Mouse (Mus musculus): ENCODE measurements around the gene C1qbp.

Gene C1qbp

DNA sequence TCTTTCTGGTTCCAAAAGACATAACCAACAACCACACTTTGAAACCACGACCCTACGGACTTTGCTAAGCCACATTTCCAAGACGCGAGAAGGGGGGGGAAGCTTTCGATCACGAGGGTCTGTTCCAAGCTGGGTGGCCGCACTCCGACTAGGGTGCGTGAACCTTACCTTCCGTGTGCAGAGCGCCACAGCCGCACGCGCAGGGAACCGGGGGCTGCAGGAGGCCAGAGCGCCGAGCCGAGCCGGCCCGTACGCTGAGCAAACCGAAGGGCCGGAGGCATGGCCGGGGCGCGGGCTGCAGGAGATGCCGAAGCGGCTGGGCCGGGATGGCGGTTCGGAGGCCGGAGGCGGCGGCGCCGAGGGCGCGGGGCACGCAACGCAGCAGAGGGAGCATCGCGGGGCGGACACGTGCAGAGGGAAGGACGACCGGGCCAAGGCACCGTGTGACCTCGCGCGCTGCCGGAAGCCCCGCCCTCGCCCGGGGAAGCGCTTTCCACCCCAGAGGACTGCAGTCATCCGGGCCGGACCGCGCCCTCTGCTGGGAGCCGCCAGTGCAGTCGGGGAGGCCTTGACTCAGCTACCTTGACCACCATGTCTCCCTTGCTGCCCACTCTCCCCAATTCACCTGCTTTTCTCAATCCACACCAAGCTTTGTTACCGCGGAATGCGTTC, at the start of gene C1qbp:
C1qbp (minus strand) TSS at position 470 of the 672 bp plus-strand sequence.
- peak; percentile 87 to 93 for DNase-seq (ENCODE audit: low spot score in 2 of 2)

DNA sequence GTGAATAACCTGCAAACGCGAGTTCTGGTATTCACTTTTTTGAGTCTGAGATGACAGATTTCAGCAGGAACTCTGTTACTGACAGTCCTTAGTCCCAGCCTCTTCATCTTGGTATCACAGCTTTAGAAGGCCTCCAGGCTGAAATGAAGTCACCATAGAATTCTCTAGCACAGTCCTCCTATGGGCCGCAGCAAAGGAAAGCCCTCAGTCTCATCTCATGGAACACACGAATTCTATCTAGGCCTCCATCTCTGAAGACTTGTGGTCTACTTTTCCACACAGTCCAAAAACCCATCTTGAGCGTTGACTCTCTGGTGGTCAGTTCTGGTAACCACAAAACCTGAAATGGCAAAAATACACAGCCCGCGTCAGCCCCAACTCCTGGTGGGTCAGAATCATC, 49.2 kb upstream of the C1qbp start:
- DNase-seq (ENCODE audit: low spot score in 2 of 2) = no peak

DNA sequence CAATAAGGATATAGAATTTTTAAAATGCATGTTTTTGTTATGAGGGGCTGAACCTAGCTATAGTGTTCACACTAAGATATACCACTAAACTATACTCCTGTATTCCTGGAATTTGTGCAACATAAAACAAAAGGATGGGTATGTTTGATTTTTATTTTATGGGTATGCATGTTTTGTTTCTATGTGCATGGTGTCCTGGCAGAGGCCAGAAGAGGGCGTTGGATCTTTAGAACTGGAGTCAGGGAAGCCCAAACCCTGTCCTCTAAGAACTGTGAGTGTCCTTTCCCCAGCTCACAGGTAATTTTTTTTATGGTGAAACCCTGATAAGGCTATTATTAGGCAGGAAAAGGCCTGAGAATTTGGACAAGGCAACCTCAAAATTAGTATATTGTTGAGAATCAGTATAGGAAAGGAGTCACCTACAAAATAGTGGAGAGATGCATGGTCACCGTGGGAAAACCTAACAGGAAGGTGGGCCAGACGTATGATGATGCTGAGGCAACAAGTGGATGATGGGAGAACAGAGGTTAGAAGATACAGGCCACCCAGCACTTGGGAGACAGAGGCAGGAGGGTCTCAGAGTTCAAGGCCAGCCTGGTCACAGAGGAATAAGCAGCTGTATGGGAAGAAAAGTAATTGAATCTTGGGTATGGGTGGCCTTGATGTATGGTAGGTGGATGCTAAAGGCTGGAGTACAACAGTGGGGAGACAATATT, 46.7 kb upstream of the C1qbp start:
- no peak for DNase-seq (ENCODE audit: low spot score in 2 of 2)

DNA sequence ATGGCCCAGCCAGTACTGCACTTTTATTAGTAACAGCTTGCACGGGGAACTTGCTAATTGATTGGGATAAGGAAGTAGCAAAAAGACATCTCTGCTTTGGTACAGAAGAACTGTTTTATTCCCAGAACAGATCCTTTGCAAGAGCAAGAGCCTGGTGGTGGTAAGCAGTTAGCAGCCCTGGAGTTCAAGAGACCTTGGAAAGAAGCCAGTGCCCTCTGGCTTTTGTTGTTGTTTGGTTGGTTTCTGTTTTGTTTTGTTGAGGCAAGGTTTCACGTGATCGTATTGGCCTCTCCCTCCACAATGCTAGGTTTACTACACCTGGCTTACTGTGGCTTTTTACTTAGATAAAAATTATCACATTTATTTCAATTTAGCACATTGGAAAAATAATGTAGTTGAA, 45.5 kb upstream of the C1qbp start:
- DNase-seq (ENCODE audit: low spot score in 2 of 2) = no peak

DNA sequence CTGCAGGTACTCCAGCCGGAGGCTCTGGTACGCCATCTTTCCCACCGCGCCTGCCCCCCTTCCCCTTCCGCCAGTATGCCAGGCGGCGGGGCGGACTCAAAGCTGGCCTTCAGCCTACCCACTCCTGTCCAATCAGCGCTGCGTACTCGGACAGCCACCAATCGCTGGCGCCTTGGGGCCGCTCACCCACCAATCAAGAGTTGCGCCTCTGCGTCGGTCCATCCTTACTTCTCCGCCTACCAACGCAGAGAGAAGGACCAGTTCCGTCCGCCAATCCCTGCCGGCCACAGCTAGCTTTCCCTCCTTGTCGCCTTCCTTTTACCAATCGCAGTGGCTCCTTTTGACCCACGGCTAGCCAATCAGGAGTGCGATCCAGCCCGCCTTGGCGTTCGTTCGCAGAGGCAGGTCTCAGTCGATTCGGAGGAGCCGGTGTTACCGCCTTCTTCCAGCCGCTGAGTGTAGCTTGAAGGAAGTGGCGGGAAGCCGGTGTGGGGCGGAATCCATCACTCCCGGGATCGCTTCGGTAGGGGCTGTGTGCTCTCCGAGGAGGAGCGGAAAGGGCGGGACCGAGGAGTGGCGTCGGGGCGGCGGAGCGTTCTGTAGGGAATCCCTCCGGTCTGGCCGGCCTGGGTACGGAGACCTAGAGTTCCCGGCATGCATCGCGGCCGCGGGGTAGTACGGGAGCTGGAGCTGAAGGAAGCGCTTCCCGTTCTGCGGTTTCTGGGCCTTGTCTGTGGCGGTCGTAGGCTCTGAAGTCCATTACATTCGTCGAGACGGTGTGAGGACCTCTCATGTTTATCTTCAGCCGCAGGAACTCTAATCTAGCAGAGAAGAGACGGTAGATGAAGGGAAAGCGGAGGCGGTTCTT, 36.6 kb upstream of the C1qbp start, which contains the start of the genes Mis12 and Derl2:
Mis12 (plus strand) TSS at position 411 of the 868 bp plus-strand sequence.
Derl2 (minus strand) TSS at position 641 of the 868 bp plus-strand sequence.
- peak; percentile 93 to 99 for DNase-seq (ENCODE audit: low spot score in 2 of 2)

DNA sequence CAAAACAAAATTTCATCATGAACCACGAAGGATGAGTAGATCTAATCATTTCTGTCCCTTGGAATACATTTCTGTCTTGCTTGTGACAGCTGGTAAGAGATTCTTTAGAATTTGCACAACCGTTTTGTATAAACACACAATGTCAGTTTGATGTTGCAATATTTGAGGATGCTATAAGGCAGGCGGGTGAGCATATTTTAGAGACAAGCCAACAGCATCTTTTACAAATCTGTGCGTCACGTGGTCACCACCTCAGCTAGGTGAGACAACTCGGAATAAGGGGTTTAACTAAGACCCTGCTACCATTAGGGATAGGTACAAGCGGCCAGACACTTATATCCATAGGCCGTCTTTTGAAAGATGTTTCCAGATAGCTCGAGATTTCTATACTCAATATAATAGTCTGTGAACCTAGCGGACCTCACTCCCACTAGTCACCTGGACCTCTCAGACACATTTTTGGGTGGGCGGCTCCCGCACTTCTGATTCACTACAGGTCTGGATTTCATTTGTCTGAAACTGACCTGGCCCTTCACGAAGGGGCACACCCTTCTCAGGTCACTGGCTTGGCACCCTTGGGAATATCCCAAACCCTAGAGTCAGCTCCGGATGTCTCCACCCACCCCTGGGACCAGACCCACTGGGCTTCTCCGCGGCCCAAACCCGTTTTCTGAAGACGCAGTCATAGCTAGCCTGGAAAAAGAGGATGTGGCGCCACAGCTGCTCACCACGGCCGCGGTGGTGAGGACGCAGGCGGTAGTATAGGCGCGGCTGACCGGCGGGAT, 35.8 kb upstream of the C1qbp start:
- DNase-seq (ENCODE audit: low spot score in 2 of 2) = no peak

DNA sequence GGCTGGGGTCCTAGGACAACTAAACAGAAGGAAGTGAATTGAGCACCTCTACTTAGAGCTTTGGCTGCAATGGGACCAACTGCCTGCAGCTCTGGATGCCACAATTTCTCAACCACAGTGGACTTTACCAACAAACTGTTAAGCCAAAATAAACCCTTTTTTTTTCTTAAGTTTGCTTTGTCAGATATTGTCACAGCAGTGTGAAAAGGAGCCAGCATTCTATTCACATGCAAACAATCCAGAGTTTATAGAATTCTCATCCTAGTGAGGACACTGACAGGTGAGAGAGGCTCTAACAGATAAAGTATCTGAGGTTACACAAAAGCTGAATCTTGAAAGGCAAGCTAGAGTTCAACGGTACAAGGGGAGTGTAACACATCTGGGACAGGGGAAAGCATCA, 34.2 kb upstream of the C1qbp start:
- DNase-seq (ENCODE audit: low spot score in 2 of 2) = no peak

DNA sequence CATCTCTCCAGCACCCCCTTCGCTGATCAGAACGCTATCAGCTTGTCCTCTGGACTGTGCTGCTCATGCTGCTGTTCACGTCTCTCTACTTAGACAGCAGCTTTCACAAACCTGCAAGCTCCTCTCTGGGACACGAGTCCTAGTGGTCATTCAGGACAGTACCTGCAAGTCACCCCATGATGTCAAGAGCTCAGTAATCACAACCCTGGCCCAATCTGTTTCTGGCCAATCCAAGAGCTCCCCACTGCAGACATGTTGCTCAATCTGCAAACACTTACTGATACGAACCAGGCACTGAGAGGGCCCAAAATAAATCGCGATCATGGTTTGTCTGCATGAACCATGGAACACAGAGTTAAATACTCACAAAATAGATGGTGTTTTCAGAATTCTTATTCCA, 29.9 kb upstream of the C1qbp start:
- DNase-seq (ENCODE audit: low spot score in 2 of 2) = no peak

DNA sequence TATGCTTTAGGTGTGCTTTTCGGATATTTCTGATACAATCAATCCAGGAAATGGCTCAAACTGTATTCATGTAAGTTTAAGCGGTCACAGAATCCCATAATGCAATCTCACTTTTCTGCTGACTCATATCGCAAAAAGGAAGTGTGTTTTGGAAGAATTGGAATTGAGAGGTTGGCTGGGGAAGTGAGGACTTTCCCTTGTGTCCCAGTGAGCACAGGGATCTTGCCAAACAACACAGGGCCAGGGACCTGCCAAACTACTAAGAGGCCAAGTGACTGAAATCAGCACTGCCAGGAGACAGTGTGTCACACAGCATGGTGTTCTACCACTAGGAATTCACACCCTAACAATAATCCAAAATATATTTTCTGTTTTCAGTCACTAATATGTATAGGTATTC, 25.5 kb upstream of the C1qbp start:
- no peak for DNase-seq (ENCODE audit: low spot score in 2 of 2)

DNA sequence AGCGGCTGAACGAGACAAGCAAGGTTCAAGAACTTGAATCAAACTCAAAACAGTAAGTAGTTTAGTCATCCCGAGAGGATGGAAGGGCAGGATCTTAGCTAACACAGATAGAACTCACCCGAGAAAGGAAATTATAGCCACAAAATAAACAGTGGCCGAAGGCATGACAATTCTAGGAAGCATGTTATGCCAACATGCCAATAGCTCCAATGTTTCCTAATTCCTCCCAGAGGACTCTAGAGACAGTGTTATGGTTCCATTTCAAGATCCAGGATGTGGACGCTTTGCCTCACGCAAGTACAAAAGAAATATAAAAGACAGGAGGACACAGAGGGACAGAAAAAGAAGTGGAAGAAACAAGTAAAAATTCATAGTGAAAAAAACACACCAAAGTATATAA, 25.0 kb upstream of the C1qbp start:
- DNase-seq (ENCODE audit: low spot score in 2 of 2) = no peak

DNA sequence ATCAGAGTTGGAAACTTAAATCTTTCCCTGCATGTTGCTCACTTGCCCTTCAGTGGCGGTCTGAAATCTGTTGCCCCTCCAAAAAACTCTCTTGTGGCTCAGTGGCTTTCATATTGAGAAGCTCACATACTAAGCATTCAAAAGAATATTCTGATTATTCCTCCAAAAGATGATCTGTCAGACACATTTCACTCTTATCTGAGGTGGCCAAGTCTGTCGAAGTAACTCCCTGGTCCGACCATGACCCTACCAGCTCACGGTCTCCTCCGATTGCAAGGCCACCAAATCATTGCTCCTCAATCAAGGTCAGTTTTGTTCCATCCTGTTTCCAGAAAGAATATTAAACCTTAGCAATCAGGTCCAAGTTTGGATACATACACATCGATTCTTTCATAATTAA, 24.2 kb upstream of the C1qbp start:
- no peak for DNase-seq (ENCODE audit: low spot score in 2 of 2)

DNA sequence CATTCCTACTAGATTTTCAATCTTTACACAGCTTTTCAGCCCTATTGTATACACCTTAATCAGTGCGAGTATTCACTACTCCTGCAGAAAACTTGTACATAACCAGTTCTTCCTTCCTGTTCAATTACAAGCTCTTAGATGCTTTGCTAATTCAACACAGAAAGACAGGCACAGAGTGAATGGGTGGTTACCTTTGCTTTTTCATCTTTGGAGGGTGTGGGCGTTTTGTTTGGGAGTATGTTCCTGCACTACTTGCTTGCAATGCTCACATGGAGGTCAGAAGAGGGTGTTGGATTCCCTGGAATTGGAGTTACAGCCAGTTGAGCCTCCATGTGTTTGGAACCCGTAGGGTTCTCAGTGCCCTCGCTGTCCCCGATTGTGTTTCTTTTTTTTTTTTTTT, 22.2 kb upstream of the C1qbp start:
- no peak for DNase-seq (ENCODE audit: low spot score in 2 of 2)

DNA sequence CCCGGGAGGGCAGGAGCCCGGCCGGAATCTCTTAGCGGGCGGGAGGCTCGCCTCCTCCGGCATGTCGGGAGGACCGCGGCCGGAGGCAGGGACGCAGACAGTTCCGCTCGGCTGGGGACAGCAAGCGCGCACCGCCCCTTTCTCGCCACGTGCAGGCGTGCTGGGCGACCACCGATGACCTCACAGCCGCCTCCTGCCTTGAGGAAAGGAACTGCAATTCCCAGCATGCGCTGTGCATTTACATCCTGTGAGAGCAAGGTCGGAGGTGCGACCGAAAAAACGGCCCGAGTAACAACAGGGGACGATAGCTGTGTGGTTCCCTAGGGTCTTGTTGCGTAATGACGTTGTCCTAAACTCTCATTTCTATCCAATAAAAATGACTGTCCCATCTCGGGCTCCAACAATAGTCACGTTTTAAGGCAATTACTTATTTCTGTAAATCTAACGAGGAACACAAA, 21.5 kb upstream of the C1qbp start, which contains the start of gene Dhx33:
Dhx33 (minus strand) TSS at position 122 of the 458 bp plus-strand sequence.
- DNase-seq (ENCODE audit: low spot score in 2 of 2) = peak; percentile 90 to 93

DNA sequence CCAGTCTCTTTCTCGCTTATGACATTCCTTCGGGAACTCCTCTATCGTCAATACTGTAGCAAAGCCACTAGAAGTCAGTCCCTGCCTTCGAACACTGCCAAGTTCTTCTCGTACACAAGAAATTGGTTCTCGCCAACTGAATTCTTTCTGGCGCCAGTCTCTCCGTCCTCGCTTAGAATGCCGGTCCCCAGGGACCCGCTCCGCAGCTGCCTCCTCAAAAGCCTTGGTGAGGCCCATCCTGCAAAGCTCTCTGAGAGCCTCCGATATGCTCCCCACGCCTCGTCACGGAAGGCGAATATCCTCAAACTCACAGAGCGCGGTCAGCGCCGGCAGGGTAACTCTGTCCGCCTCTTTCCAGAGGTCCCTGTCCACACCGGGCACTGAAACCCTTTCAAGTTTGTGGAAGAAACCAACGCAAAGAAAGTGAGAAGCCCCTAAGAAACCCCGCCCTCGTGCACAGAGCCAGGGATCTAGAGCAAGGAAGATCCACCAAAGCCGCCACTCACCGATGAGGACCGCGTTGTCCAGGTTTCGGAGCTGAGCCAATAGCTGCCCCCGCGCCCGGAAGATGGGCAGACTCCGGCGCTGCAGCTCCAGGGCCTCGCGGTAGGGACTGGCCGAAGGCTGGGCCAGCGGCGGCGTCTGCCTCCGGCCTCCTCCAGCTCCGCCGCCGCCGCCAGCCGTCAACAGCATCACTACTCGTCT, 20.9 kb upstream of the C1qbp start:
- DNase-seq (ENCODE audit: low spot score in 2 of 2) = no peak

DNA sequence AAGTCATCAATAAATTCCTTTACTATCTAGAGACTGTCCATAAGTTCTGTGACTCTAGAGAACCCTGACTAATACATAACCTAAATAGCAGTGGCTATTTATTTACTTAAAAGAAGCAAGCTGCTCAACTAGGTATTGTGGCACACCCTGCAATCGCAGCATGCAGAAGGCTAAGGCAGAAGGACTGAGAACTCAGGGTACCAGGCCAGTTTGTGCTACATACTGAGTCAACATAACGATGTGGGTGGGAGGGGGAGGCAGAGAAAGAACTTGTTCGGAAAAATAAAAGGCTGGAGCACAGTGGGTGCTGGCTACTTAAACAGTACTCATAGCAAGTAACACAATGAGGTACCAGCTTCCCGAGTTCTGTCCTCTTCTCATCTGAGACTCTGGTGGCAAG, 18.3 kb upstream of the C1qbp start:
- DNase-seq (ENCODE audit: low spot score in 2 of 2) = no peak

DNA sequence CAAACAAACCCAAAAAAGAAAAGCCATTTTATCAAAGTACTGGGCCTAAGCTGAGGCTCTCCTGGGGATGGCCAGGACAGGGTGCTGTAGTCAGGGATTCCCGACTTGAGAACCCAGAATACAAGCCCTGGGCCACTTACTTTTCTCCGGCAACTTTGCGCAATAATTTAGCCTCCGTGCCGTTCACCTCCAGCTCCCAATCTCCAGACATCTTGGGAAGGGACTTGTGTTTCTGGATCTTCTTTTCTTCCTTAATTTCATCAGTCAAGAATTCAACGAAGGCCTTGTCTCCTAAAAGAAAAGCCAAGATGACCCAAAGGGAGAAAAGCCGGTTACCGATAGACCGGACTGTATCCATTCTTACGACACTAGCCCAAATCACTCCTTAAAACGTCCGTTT, 796 bp downstream of the C1qbp start:
- no peak for DNase-seq (ENCODE audit: low spot score in 2 of 2)

DNA sequence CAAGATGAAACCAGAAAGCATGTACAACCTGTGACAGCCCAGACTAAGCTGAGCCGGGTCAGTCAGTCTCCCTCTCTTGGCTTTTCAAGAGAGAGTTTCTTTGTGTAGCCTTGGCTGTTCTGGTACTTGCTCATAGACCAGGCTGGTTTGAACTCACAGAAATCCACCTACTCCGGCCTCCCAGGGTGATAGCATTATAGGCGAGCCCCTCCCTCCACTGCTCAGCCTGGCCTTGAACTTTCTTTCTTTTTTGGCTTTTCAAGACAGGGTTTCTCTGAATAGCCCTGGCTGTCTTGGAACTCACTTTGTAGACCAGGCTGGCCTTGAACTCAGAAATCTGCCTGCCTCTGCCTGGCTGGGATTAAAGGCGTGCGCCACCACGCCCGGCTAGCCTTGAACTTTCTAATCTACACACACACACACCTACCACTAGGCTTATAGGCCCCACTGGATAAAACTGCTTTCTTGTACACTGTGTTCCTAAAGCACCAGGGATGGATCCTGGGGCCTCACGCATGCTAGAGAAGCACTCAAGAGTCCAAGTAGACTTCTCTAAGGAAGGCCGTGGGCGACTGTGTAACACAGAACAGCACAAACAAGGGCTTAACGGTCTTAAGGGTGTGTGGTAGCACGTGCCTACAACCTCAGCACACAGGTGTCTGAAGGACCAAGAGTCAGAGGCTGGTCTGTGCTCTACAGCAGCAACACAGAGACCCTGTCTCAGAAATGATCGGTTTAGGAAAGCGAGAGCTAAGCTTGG, 1.9 kb downstream of the C1qbp start:
- no peak for DNase-seq (ENCODE audit: low spot score in 2 of 2)

DNA sequence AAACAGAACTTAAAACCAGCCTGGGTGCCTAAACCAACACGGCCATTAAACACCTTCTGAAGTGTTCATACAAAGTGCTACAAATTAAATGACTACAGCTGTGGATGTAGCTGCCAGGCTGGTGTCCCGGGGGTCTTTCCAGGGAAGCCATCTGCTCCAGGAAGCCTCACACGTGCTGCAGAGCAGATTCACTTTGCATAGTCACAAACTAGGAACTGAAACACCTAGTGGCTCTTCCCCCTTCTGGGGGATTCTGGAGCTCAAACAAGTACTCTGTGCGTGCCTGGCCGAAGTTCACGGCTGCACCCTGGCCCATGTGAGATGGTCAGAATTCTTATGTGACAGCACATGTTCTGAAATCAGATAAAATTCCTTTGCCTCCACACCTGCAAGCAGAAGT, 2.6 kb downstream of the C1qbp start:
- DNase-seq (ENCODE audit: low spot score in 2 of 2) = no peak

DNA sequence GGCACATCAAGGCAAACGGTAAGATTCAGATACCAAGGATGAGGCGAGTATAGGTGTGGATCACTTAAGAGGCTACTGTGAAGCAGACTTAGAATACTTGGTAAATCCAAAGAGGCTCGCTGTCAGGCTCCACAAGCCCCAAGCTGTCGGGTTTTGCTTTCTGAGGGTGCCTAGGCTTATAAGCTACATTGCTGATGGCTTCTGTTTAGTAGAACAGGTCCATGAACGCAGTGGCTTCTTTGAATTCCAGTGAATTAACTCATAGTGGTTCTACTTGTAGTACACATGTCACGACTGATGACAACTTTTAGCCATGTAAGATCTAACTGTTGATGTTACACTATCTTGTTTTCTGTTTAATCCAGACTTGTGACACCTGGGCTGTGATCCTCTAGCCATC, 5.5 kb downstream of the C1qbp start:
- DNase-seq (ENCODE audit: low spot score in 2 of 2) = no peak

DNA sequence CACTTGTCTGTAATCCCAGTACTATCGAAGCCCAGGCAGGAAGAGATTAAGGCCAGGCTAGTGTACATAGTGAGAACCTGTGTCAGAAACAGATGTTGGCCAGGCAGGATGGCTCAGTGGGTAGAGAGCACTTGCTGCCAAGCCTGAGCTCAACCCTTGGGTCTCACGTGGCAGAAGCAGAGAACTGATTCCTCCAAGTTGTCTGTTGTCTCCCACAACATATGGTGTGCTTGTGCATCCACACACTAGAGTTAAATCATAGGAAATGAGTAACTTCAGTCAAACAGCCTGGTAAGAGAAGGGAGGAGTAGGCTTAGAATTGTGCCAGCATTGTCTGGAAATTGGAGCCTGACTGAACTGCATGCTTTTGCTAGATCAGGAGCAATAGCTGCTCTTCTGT, 7.6 kb downstream of the C1qbp start:
- no peak for DNase-seq (ENCODE audit: low spot score in 2 of 2)

All from urinary bladder, adult 18-20 months (tissue).